Mouse (Mus musculus) C2C12 (cell line): ENCODE data around the gene Erich6.
A peak's percentile ranks its signal among the peaks of the same experiment; 100 is the strongest.

Experiments used
- CTCF ChIP-seq: IDR thresholded peaks from one replicate; pipeline ENCODE4 v1.5.1; 2011; ENCODE audit not compliant: control insufficient read depth, insufficient read depth, insufficient read length
- MYOG ChIP-seq: IDR thresholded peaks from one replicate; pipeline ENCODE4 v1.6.1; 2011; ENCODE audit not compliant: control insufficient read depth, insufficient read length; ENCODE audit errors: extremely low read depth

DNA sequence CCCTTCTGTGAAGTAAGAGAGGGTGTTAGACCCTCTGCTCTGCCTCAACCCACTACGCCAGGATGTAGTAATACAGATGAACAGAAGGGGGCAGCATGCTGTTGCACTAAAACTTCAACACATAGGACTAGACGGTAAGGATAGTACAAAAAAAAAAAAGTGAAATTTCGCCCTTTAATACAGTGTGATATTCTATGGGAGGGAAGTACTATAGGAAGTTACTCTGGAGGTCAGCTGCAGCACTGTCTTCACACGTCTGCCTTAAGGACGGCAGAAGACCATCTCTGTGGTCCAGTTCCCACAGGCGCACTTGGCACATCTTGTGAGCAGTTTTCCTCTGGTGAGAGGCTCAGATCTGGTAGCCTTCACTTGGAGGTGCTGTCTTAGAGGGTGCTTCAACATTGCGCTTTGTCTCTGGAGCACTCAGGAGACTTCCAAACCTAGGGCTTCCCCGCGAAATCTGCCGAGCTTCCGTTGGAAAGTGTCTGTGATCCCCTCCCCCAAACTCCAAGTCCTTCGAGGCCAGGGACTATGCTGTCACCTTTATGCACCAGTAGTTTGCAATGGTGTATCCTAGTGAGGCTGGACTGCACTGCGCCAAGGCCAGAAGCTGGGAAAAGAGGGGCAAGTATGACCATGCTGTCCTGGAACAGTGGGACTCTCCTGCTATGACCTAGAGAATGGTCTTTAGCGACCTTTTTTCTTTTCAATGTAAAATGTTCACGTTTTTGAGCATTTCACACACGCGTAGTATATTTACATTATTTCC is 18.5 kb upstream of the Erich6 start:
- TF ChIP-seq MYOG (no peak), CTCF (peak; percentile 9)
